Mouse (Mus musculus): Measurements from ENCODE around the gene Csrnp1.

- TF ChIP-seq CTCF (IDR thresholded peaks at IDR 0.05; ENCODE audit: low read depth): no peak
- no peak for TF ChIP-seq EP300 (IDR thresholded peaks at IDR 0.05; ENCODE audit: low read depth)
Observed at GRCm38 (mm10) chr9:120024625-120025024, 40.2 kb upstream of the Csrnp1 start.

All from liver, embryonic 14.5 days (tissue).